Mouse (Mus musculus): Measurements from ENCODE around the gene B230217C12Rik.

DNA sequence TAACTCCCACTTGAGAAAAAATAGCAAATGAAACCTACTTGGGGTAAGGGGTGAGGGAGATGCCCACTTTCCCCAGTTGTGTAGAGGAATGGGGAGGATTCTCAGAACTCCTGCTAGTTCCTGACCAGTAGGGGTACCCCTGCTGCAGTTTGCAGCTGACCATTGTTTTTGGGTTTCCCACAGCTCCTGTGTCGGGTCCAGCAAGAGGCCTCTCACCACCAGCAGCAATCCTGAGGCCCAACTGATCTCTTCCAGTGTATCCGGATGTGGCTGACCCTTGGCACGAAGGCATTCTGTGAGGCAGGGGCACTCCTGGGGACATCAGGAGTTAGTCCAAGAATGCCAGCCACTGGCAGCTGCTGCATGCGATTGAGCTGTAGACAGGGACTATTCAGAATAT lies 1.4 kb downstream of the B230217C12Rik start:
- no peak for TF ChIP-seq CTCF (IDR thresholded peaks at IDR 0.05; ENCODE audit: insufficient read depth, low read depth, low read length)
- no peak for TF ChIP-seq POLR2A (IDR thresholded peaks at IDR 0.05; ENCODE audit: insufficient read depth, low read depth, low read length)

Measured in olfactory bulb, adult 2 months (tissue).